ENCODE assay signal across 9 mouse cellular contexts in the genomic region with DNA sequence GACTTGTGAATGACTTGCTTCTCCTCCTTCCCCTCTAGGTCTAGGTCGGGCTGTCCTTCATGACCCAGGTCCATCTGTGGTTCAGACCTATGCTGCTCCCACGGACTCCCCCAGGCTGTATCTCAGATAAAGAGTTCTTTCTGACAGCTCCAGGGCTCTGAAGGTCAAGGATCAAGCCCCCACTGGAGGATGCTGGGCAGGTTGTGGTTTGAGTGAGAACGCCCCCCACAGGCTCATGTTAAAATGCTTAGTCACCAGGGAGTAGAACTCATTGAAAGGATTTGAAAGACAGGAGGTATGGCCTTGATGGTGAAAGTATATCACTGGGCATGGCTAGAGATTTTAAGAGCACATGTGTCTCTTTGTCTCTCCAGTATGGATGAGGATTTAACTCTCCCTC. TPM values are rescaled to one million over a fixed set of nuclear protein-coding genes. Genes with fewer than 3 reads are reported as not detected.
A peak's percentile ranks its signal among the peaks of the same experiment; 100 is the strongest.
DNase-seq lines count a peak whose midpoint lies in the region; ATAC-seq lines count a peak whose summit lies in the region.
"Had no signal": no experiment of that assay in that cellular context is flagged by ENCODE, and none has a peak within 500 bp of the region (broad histone marks: within the 10 kb centered on the region; RNA-seq: fewer than 3 reads in every experiment).

No protein-coding gene starts in this region.

- peak overlapping the region; percentile 79 for H3K4me2 ChIP-seq in hindbrain, embryonic 13.5 days
- no peak overlapping the region for H3K4me2 ChIP-seq in hindbrain, embryonic 11.5 days (replicated peaks; ENCODE audit: low read depth, low read length)

- peak overlapping the region; percentile 63; the same call in 1 of the 2 replicates for H3K4me3 ChIP-seq in hindbrain, embryonic 13.5 days
- no peak overlapping the region for H3K4me3 ChIP-seq in hindbrain, embryonic 11.5 days (ENCODE audit: low read depth, low read length)
- peak overlapping the region; percentile 67; the same call in 1 of the 2 replicates for H3K4me3 ChIP-seq in limb, embryonic 10.5 days

- H3K27me3 ChIP-seq in hindbrain, embryonic 13.5 days, result no peaks in the 10 kb centered on the region
- no peaks in the 10 kb centered on the region for H3K27me3 ChIP-seq in hindbrain, embryonic 11.5 days (ENCODE audit: control insufficient read depth, insufficient read depth, low read length)
- H3K27me3 ChIP-seq in limb, embryonic 10.5 days (ENCODE audit: low read depth, poor library complexity, severe bottlenecking), result no peaks in the 10 kb centered on the region

- H3K27ac ChIP-seq in hindbrain, embryonic 13.5 days, result no peak overlapping the region
- H3K27ac ChIP-seq in hindbrain, embryonic 11.5 days (ENCODE audit: low read depth, low read length), result no peak overlapping the region
- H3K27ac ChIP-seq in limb, embryonic 10.5 days, result no peak overlapping the region; the same call in 1 of the 2 replicates

- no peak overlapping the region; the same call in 1 of the 2 replicates for H3K9ac ChIP-seq in hindbrain, embryonic 13.5 days
- H3K9ac ChIP-seq in hindbrain, embryonic 11.5 days (ENCODE audit: low read depth, low read length), result no peak overlapping the region

- H3K9me3 ChIP-seq in hindbrain, embryonic 13.5 days, result no peaks in the 10 kb centered on the region
- H3K9me3 ChIP-seq in hindbrain, embryonic 11.5 days (ENCODE audit: control insufficient read depth, low read length), result no peaks in the 10 kb centered on the region
- no peaks in the 10 kb centered on the region for H3K9me3 ChIP-seq in limb, embryonic 10.5 days (replicated peaks)

- 84% methylated on average over 3 of the region's 3 CpGs for WGBS in hindbrain, embryonic 13.5 days
- 80% methylated on average over 3 of the region's 3 CpGs for WGBS in hindbrain, embryonic 11.5 days
- 84% methylated on average over 3 of the region's 3 CpGs for WGBS in limb, embryonic 10.5 days

- peaks cover 10% of the 10 kb centered on the region for H3K4me1 ChIP-seq in hindbrain, embryonic 13.5 days (replicated peaks)
- H3K4me1 ChIP-seq in hindbrain, embryonic 11.5 days (replicated peaks; ENCODE audit: control insufficient read depth, insufficient read depth, low read length), result no peaks in the 10 kb centered on the region
- peaks cover 9% of the 10 kb centered on the region for H3K4me1 ChIP-seq in limb, embryonic 10.5 days

- peaks cover 18% of the 10 kb centered on the region for H3K36me3 ChIP-seq in hindbrain, embryonic 13.5 days
- H3K36me3 ChIP-seq in hindbrain, embryonic 11.5 days (ENCODE audit: control insufficient read depth, insufficient read depth, low read length), result no peaks in the 10 kb centered on the region
- H3K36me3 ChIP-seq in limb, embryonic 10.5 days, result peaks cover 15% of the 10 kb centered on the region

- 0 out of 2 replicates have a peak, but pooled peaks have one; percentile 11 for ATAC-seq in hindbrain, embryonic 13.5 days (ENCODE audit: low FRiP score)
- no peak for ATAC-seq in hindbrain, embryonic 11.5 days (ENCODE audit: low FRiP score)

- DNase-seq in hindbrain, embryonic 11.5 days (ENCODE audit: low spot score), result no peak
- peak; percentile 1 for DNase-seq in 3T3-L1 (ENCODE audit: low read depth, low spot score)
- peak; percentile 11 for DNase-seq in CD4-positive helper T cell, adult 2 months (ENCODE audit: low read depth, low spot score)
- DNase-seq in limb, embryonic 10.5 days (ENCODE audit: low spot score), result no peak
- DNase-seq in right cerebral cortex, postnatal 10 days (ENCODE audit: low spot score in 2 of 2), result no peak
- no peak for DNase-seq in layer of hippocampus, postnatal 14 days (ENCODE audit: low spot score in 2 of 2)
- no peak for DNase-seq in thymus, postnatal 36 days
- DNase-seq: right cerebral cortex, postnatal 14 days had no signal

RNA-seq across cellular contexts. Expression of a gene that starts 1.0 kb away (rescaled TPM):
- polyA plus RNA-seq in hindbrain, embryonic 13.5 days (2015; fragmentation: Nextera tagmentation; extraction: Ambion mirVana), result 6.9 and 8.4 TPM in 2 replicates
- polyA plus RNA-seq in hindbrain, embryonic 11.5 days (2014; fragmentation: Nextera tagmentation; extraction: Ambion mirVana), result 7.2 and 9.6 TPM in 2 replicates
- polyA plus RNA-seq in limb, embryonic 10.5 days (2016; fragmentation: Nextera tagmentation; extraction: Ambion mirVana), result 8.7 and 10.8 TPM in 2 replicates
- 10 to 100 TPM in 1 of 2 experiments, 1 to 10 TPM in 1; 9.7 to 12.5 TPM for total RNA-seq in layer of hippocampus, postnatal 14 days (2021)

RNA-seq across cellular contexts. Expression of a gene that starts 14.7 kb away (rescaled TPM):
- 4.3 and 5.8 TPM in 2 replicates for polyA plus RNA-seq in hindbrain, embryonic 13.5 days (2015; fragmentation: Nextera tagmentation; extraction: Ambion mirVana)
- polyA plus RNA-seq in hindbrain, embryonic 11.5 days (2014; fragmentation: Nextera tagmentation; extraction: Ambion mirVana), result 2.2 and 3.0 TPM in 2 replicates
- polyA plus RNA-seq in limb, embryonic 10.5 days (2016; fragmentation: Nextera tagmentation; extraction: Ambion mirVana), result 2.6 and 3.2 TPM in 2 replicates
- total RNA-seq in layer of hippocampus, postnatal 14 days (2021), result 1 to 10 TPM; 6.5 to 6.9 TPM

RNA-seq across cellular contexts. Expression of a gene that starts 31.8 kb away (rescaled TPM):
- polyA plus RNA-seq in hindbrain, embryonic 13.5 days (2015; fragmentation: Nextera tagmentation; extraction: Ambion mirVana), result 44.1 and 50.3 TPM in 2 replicates
- 32.1 and 40.0 TPM in 2 replicates for polyA plus RNA-seq in hindbrain, embryonic 11.5 days (2014; fragmentation: Nextera tagmentation; extraction: Ambion mirVana)
- polyA plus RNA-seq in limb, embryonic 10.5 days (2016; fragmentation: Nextera tagmentation; extraction: Ambion mirVana), result 41.4 and 54.7 TPM in 2 replicates
- total RNA-seq in layer of hippocampus, postnatal 14 days (2021), result 10 to 100 TPM; 20.5 to 21.1 TPM

RNA-seq across cellular contexts. Expression of a gene that starts 31.9 kb away (rescaled TPM):
- polyA plus RNA-seq in hindbrain, embryonic 13.5 days (2015; fragmentation: Nextera tagmentation; extraction: Ambion mirVana), result 3.8 and 3.9 TPM in 2 replicates
- polyA plus RNA-seq in hindbrain, embryonic 11.5 days (2014; fragmentation: Nextera tagmentation; extraction: Ambion mirVana), result 4.9 and 6.1 TPM in 2 replicates
- 6.7 and 7.0 TPM in 2 replicates for polyA plus RNA-seq in limb, embryonic 10.5 days (2016; fragmentation: Nextera tagmentation; extraction: Ambion mirVana)
- total RNA-seq in layer of hippocampus, postnatal 14 days (2021), result 1 to 10 TPM; 6.3 to 7.4 TPM

RNA-seq across cellular contexts. Expression of a gene that starts 47.2 kb away (rescaled TPM):
- 18.5 and 20.7 TPM in 2 replicates for polyA plus RNA-seq in hindbrain, embryonic 13.5 days (2015; fragmentation: Nextera tagmentation; extraction: Ambion mirVana)
- polyA plus RNA-seq in hindbrain, embryonic 11.5 days (2014; fragmentation: Nextera tagmentation; extraction: Ambion mirVana), result 12.8 and 15.4 TPM in 2 replicates
- 12.1 and 15.9 TPM in 2 replicates for polyA plus RNA-seq in limb, embryonic 10.5 days (2016; fragmentation: Nextera tagmentation; extraction: Ambion mirVana)
- 10 to 100 TPM; 13.3 to 13.9 TPM for total RNA-seq in layer of hippocampus, postnatal 14 days (2021)

Comparison
In these comparisons a context has a peak if more than half of its experiments do, and no peak if none do; other contexts are left out.
1. DNase-seq: peak in 3T3-L1 (single experiment) and CD4-positive helper T cell, adult 2 months (single experiment); none in hindbrain, embryonic 11.5 days (single experiment), limb, embryonic 10.5 days (single experiment), right cerebral cortex, postnatal 10 days (0 of 2), layer of hippocampus, postnatal 14 days (0 of 2) and thymus, postnatal 36 days (0 of 2).